Mouse (Mus musculus): ENCODE measurements at regions not wholly inside any gene's neighbourhood (a gene's known extent, or its start where the extent isn't known, plus 50 kb on each side); places are given as distances from the start of the nearest gene placed in this dataset.

GRCm38 (mm10) chr13:83726346-83726975, 222.6 kb downstream of the Mef2c start:
- peak overlapping the region; percentile 100 for H3K27ac ChIP-seq (ENCODE audit: low read depth, low read length)
- peak overlapping the region; percentile 67 for H3K4me3 ChIP-seq (ENCODE audit: low read depth, low read length)
- DNase-seq (peak; percentile 64), ATAC-seq (no peak)
- H3K4me1 ChIP-seq (ENCODE audit: insufficient read depth): no peaks in the 10 kb centered on the region
- H3K27me3 ChIP-seq (ENCODE audit: insufficient read depth, low read length): no peaks in the 10 kb centered on the region
- H3K4me2 ChIP-seq (ENCODE audit: low read depth): peak overlapping the region; percentile 71
- no peaks in the 10 kb centered on the region; the same call in 1 of the 2 replicates for H3K36me3 ChIP-seq (ENCODE audit: insufficient read depth)
- 1% methylated on average over 13 of the region's 13 CpGs for WGBS
- H3K9me3 ChIP-seq (ENCODE audit: low read length): no peaks in the 10 kb centered on the region
- TF ChIP-seq CTCF (IDR thresholded peaks at IDR 0.05; ENCODE audit: low read depth): no peak
- H3K9ac ChIP-seq: peak overlapping the region; percentile 100

GRCm38 (mm10) chr13:83727051-83727765, 223.4 kb downstream of the Mef2c start:
- no peak for TF ChIP-seq CTCF (IDR thresholded peaks at IDR 0.05; ENCODE audit: low read depth)
- Histone ChIP-seq H3K9ac (peak overlapping the region; percentile 100), H3K27me3 (ENCODE audit: insufficient read depth, low read length) (no peaks in the 10 kb centered on the region), H3K4me3 (ENCODE audit: low read depth, low read length) (peak overlapping the region; percentile 67), H3K36me3 (ENCODE audit: insufficient read depth) (no peaks in the 10 kb centered on the region; the same call in 1 of the 2 replicates), H3K4me2 (ENCODE audit: low read depth) (peak overlapping the region; percentile 71), H3K4me1 (ENCODE audit: insufficient read depth) (no peaks in the 10 kb centered on the region), H3K9me3 (ENCODE audit: low read length) (no peaks in the 10 kb centered on the region), H3K27ac (ENCODE audit: low read depth, low read length) (peak overlapping the region; percentile 100)
- ATAC-seq (peak; percentile 54), DNase-seq (peak; percentile 89)
- under 1% methylated on average over 38 of the region's 38 CpGs for WGBS

DNA sequence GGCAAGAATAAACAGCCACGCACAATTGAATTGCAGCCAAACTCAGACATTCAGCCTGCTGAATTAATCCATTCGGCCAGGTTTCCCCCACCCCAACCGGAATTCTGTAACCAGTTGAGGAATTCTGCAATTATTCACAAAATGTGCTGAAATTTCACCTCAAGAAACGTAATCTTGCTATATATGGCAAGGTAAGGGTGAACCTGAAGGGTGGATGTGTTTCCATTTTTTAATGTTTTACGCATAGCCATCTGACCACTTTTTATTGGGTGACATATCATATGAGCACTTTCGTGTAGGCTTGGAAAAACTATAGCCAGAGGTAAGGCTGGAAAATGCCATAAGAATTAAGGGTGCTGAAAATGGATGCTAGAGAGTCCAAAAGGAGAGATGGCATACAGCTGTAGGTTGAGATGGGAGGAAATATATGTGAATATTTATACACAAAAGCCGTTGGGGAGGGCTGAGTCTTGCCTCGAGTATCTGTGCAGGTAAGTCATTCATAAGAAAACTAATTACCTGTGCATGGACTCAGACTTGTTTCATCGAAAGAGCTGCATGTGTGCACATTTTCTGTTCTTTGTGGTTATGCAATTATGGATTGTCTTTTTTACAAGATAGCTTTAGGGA, 224.0 kb downstream of the Mef2c start:
- WGBS: 3% methylated on average over 9 of the region's 9 CpGs
- Histone ChIP-seq H3K36me3 (ENCODE audit: insufficient read depth) (peaks cover 2% of the 10 kb centered on the region; the same call in 1 of the 2 replicates), H3K9ac (peak overlapping the region; percentile 100), H3K4me2 (ENCODE audit: low read depth) (peak overlapping the region; percentile 71), H3K27me3 (ENCODE audit: insufficient read depth, low read length) (no peaks in the 10 kb centered on the region), H3K9me3 (ENCODE audit: low read length) (no peaks in the 10 kb centered on the region), H3K27ac (ENCODE audit: low read depth, low read length) (peak overlapping the region; percentile 100), H3K4me1 (ENCODE audit: insufficient read depth) (no peaks in the 10 kb centered on the region), H3K4me3 (ENCODE audit: low read depth, low read length) (peak overlapping the region; percentile 67)
- DNase-seq (peak; percentile 71), ATAC-seq (no peak)
- no peak for TF ChIP-seq CTCF (IDR thresholded peaks at IDR 0.05; ENCODE audit: low read depth)

DNA sequence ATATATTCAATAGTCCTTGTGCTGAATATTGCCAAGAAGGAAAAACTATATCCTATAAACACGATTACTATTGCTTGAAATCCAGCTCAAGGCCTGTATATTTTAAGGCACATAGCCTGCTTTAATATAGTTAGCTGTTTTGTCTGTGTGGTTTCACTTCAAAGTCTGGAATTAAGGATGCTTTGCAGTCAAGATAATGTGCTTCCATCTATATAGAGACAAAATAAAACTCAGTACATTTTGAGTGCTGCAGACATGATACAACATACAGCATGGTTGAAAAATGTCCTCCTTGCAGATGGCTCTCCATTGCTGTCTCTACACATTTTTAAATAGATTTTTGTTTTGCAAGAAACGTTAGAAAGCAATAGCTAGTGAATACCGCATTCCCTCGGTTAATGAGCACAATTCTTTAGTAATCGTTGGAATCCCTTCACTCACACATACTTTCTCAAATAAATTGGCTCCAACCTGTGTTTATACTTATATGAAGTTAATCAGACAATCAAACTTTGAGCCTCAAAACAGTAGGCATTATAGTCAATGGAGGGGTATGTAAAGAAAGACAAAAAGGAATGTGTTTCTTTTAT, 224.7 kb downstream of the Mef2c start:
- Histone ChIP-seq H3K4me2 (ENCODE audit: low read depth) (peak overlapping the region; percentile 71), H3K9me3 (ENCODE audit: low read length) (no peaks in the 10 kb centered on the region), H3K27ac (ENCODE audit: low read depth, low read length) (peak overlapping the region; percentile 100), H3K27me3 (ENCODE audit: insufficient read depth, low read length) (no peaks in the 10 kb centered on the region), H3K36me3 (ENCODE audit: insufficient read depth) (peaks cover 3% of the 10 kb centered on the region; the same call in 1 of the 2 replicates), H3K4me3 (ENCODE audit: low read depth, low read length) (peak overlapping the region; percentile 67), H3K4me1 (ENCODE audit: insufficient read depth) (no peaks in the 10 kb centered on the region), H3K9ac (peak overlapping the region; percentile 100)
- 1% methylated on average over 5 of the region's 5 CpGs for WGBS
- ATAC-seq (no peak), DNase-seq (no peak)
- no peak for TF ChIP-seq CTCF (IDR thresholded peaks at IDR 0.05; ENCODE audit: low read depth)

DNA sequence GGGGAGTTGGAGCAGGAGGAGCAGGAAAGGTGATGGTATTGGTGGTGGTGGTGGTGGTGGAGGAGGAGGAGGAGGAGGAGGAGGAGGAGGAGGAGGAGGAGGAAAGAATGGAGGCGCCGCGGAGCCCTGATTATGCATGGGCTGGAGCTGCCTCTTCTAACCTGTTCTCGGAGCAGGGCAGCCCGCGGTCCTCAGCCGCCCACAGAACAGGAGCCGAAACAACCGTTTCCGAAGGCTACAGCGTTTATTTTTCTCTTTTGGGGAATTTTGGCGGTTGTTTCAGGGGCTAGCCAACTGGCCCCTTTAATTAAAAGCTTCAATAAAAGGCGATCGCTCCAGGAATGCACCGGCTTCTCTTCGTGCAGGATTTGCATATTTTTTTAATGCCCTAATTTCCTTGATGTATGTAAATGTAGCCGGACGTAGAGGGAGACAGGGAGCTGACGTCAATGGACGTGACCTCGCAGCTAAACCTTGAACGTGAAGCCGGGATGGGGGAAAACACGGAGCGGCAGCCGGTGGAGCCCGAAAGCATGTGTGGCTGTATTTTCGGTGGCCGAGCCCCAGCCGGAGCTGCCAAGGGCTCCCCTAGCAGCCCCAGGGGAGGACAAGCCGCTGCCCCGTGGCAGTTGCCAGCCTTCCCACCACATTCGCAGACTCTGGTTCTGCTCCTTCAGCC, 225.6 kb downstream of the Mef2c start:
- peaks cover 3% of the 10 kb centered on the region; the same call in 1 of the 2 replicates for H3K36me3 ChIP-seq (ENCODE audit: insufficient read depth)

DNA sequence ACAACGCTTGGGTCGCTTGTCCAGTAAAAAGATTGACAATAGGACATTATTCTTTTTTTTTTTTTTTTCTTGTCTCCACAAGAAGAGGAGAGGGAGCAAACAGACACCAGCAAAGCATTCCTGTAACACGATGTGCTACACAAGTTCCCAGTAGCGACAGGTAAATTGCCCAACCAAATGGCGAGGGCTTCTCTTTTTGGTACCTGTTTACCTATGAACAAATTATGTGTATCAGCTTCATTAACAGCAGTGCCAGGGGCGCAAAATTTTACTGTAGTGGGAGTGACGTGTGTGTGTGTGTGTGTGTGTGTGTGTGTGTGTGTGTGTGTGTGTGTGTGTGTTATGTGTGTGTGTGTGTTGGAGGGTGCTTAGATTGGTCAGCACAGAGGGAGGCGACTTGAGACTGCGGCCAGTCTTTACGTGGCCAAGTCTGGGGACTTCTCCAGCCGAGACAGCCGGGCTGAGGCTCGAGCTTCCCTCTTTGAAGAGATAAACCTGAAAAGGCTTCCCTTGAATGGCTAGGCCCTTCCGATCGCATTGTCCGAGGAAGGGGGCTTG, 226.4 kb downstream of the Mef2c start:
- Histone ChIP-seq H3K9ac (peak overlapping the region; percentile 100), H3K27ac (ENCODE audit: low read depth, low read length) (peak overlapping the region; percentile 100), H3K9me3 (ENCODE audit: low read length) (no peaks in the 10 kb centered on the region), H3K4me3 (ENCODE audit: low read depth, low read length) (peak overlapping the region; percentile 67), H3K4me1 (ENCODE audit: insufficient read depth) (no peaks in the 10 kb centered on the region), H3K4me2 (ENCODE audit: low read depth) (peak overlapping the region; percentile 71), H3K27me3 (ENCODE audit: insufficient read depth, low read length) (no peaks in the 10 kb centered on the region), H3K36me3 (ENCODE audit: insufficient read depth) (peaks cover 3% of the 10 kb centered on the region; the same call in 1 of the 2 replicates)
- TF ChIP-seq CTCF (IDR thresholded peaks at IDR 0.05; ENCODE audit: low read depth): no peak
- under 1% methylated on average over 16 of the region's 16 CpGs for WGBS
- DNase-seq: peak; percentile 80
- ATAC-seq: no peak; the same call in 1 of the 2 replicates

More for the DNA sequence above, 225.6 kb downstream of the Mef2c start:
- H3K4me3 ChIP-seq (ENCODE audit: low read depth, low read length): peak overlapping the region; percentile 67
- no peaks in the 10 kb centered on the region for H3K9me3 ChIP-seq (ENCODE audit: low read length)
- DNase-seq (peak; percentile 86), ATAC-seq (peak; percentile 10)
- H3K9ac ChIP-seq: peak overlapping the region; percentile 100
- H3K27me3 ChIP-seq (ENCODE audit: insufficient read depth, low read length): no peaks in the 10 kb centered on the region
- peak overlapping the region; percentile 71 for H3K4me2 ChIP-seq (ENCODE audit: low read depth)
- TF ChIP-seq CTCF (IDR thresholded peaks at IDR 0.05; ENCODE audit: low read depth): no peak
- WGBS: under 1% methylated on average over 33 of the region's 33 CpGs
- H3K27ac ChIP-seq (ENCODE audit: low read depth, low read length): peak overlapping the region; percentile 100
- H3K4me1 ChIP-seq (ENCODE audit: insufficient read depth): no peaks in the 10 kb centered on the region

All from forebrain, postnatal 0 days (tissue).